In genomic region chr5:112277906-112278470, GRCm38 (mm10) we compare ENCODE assay signal across 8 mouse cellular contexts. TPM values are rescaled to one million over a fixed set of nuclear protein-coding genes. Genes with fewer than 3 reads are reported as not detected.
DNase-seq lines count a peak whose midpoint lies in the region; ATAC-seq and TF ChIP-seq lines count a peak whose summit lies in the region.

No protein-coding gene starts in this region.

- H3K9ac ChIP-seq in embryonic facial prominence, embryonic 12.5 days, result no peak overlapping the region
- no peak overlapping the region for H3K9ac ChIP-seq in hindbrain, embryonic 14.5 days
- no peak overlapping the region for H3K9ac ChIP-seq in midbrain, embryonic 14.5 days (replicated peaks; ENCODE audit: low read length)

- TF ChIP-seq CTCF in layer of hippocampus, adult 2 months (conservative IDR thresholded peaks at IDR 0.05), result no peak

- 92% methylated on average over 11 of the region's 11 CpGs for WGBS in embryonic facial prominence, embryonic 12.5 days
- 89% methylated on average over 11 of the region's 11 CpGs for WGBS in hindbrain, embryonic 14.5 days
- 95% methylated on average over 11 of the region's 11 CpGs for WGBS in midbrain, embryonic 14.5 days

- H3K36me3 ChIP-seq in embryonic facial prominence, embryonic 12.5 days, result no peaks in the 10 kb centered on the region
- H3K36me3 ChIP-seq in hindbrain, embryonic 14.5 days (replicated peaks; ENCODE audit: control insufficient read depth, insufficient read depth), result no peaks in the 10 kb centered on the region
- H3K36me3 ChIP-seq in midbrain, embryonic 14.5 days (ENCODE audit: control insufficient read depth, insufficient read depth, low read length), result no peaks in the 10 kb centered on the region

- H3K4me2 ChIP-seq in embryonic facial prominence, embryonic 12.5 days (replicated peaks), result peak overlapping the region; percentile 84; the same call in 1 of the 2 replicates
- H3K4me2 ChIP-seq in hindbrain, embryonic 14.5 days (replicated peaks), result peak overlapping the region; percentile 94
- H3K4me2 ChIP-seq in midbrain, embryonic 14.5 days (ENCODE audit: low read length), result peak overlapping the region; percentile 89; the same call in 1 of the 2 replicates

- H3K4me3 ChIP-seq in layer of hippocampus, adult 2 months, result peak overlapping the region; percentile 88
- H3K4me3 ChIP-seq in embryonic facial prominence, embryonic 12.5 days, result peak overlapping the region; percentile 77; the same call in 1 of the 2 replicates
- no peak overlapping the region for H3K4me3 ChIP-seq in hindbrain, embryonic 14.5 days (replicated peaks; ENCODE audit: low read length)
- H3K4me3 ChIP-seq in midbrain, embryonic 14.5 days (replicated peaks; ENCODE audit: low read depth, low read length), result no peak overlapping the region

- no peak for ATAC-seq in embryonic facial prominence, embryonic 12.5 days (ENCODE audit: insufficient number of reproducible peaks, insufficient read depth, low FRiP score, low TSS enrichment)
- ATAC-seq in hindbrain, embryonic 14.5 days (ENCODE audit: low FRiP score), result no peak
- no peak for ATAC-seq in midbrain, embryonic 14.5 days (ENCODE audit: low FRiP score, low TSS enrichment)

- DNase-seq in layer of hippocampus, adult 2 months (ENCODE audit: low spot score in 2 of 2), result no peak
- DNase-seq in layer of hippocampus, postnatal 10 days (ENCODE audit: low spot score in 2 of 2), result no peak
- no peak for DNase-seq in hindbrain, embryonic 14.5 days (ENCODE audit: low spot score)
- DNase-seq in midbrain, embryonic 14.5 days, result no peak
- DNase-seq in layer of hippocampus, adult 9-10 months (ENCODE audit: low spot score), result no peak
- no peak for DNase-seq in cerebellum, adult 9-11 months
- no peak for DNase-seq in cerebellum, postnatal 4 days (ENCODE audit: low spot score in 2 of 2)

- H3K27ac ChIP-seq in layer of hippocampus, adult 2 months, result peak overlapping the region; percentile 25; the same call in 1 of the 2 replicates
- H3K27ac ChIP-seq in embryonic facial prominence, embryonic 12.5 days, result no peak overlapping the region
- H3K27ac ChIP-seq in hindbrain, embryonic 14.5 days, result no peak overlapping the region
- no peak overlapping the region for H3K27ac ChIP-seq in midbrain, embryonic 14.5 days (replicated peaks; ENCODE audit: low read depth, low read length)

- no peaks in the 10 kb centered on the region for H3K27me3 ChIP-seq in embryonic facial prominence, embryonic 12.5 days
- H3K27me3 ChIP-seq in hindbrain, embryonic 14.5 days (ENCODE audit: control insufficient read depth, insufficient read depth, low read length), result no peaks in the 10 kb centered on the region
- no peaks in the 10 kb centered on the region for H3K27me3 ChIP-seq in midbrain, embryonic 14.5 days (ENCODE audit: control insufficient read depth, insufficient read depth, low read length)

- H3K9me3 ChIP-seq in embryonic facial prominence, embryonic 12.5 days, result no peaks in the 10 kb centered on the region
- H3K9me3 ChIP-seq in hindbrain, embryonic 14.5 days (ENCODE audit: control insufficient read depth, low read length), result no peaks in the 10 kb centered on the region
- H3K9me3 ChIP-seq in midbrain, embryonic 14.5 days (ENCODE audit: control insufficient read depth, low read length), result no peaks in the 10 kb centered on the region

- peaks cover 20% of the 10 kb centered on the region for H3K4me1 ChIP-seq in embryonic facial prominence, embryonic 12.5 days
- peaks cover 12% of the 10 kb centered on the region; the same call in 1 of the 2 replicates for H3K4me1 ChIP-seq in hindbrain, embryonic 14.5 days (replicated peaks; ENCODE audit: control insufficient read depth, insufficient read depth, low read length)
- 0 out of 2 replicates have a peak, but pooled peaks cover 8% of the 10 kb centered on the region for H3K4me1 ChIP-seq in midbrain, embryonic 14.5 days (ENCODE audit: control insufficient read depth, insufficient read depth, low read length)

RNA-seq across cellular contexts. Expression of gene Tpst2, which starts 1.5 kb away (rescaled TPM):
- total RNA-seq in layer of hippocampus, adult 2 months (2021), result 10 to 100 TPM; 45.3 to 45.4 TPM
- total RNA-seq in layer of hippocampus, postnatal 10 days (2021), result 10 to 100 TPM; 34.0 to 38.9 TPM
- polyA plus RNA-seq in embryonic facial prominence, embryonic 12.5 days (2016; fragmentation: Nextera tagmentation; extraction: Ambion mirVana), result 33.9 and 36.4 TPM in 2 replicates
- polyA plus RNA-seq in hindbrain, embryonic 14.5 days (2014; fragmentation: Nextera tagmentation; extraction: Ambion mirVana), result 29.0 and 30.4 TPM in 2 replicates
- polyA plus RNA-seq in midbrain, embryonic 14.5 days (2014; fragmentation: Nextera tagmentation; extraction: Ambion mirVana), result 24.7 and 26.4 TPM in 2 replicates

RNA-seq across cellular contexts. Expression of gene Crybb1, which starts 22.4 kb away (rescaled TPM):
- total RNA-seq in layer of hippocampus, adult 2 months (2021), result 1 to 10 TPM; 6.4 to 7.8 TPM
- 10 to 100 TPM; 11.3 to 12.4 TPM for total RNA-seq in layer of hippocampus, postnatal 10 days (2021)
- polyA plus RNA-seq in embryonic facial prominence, embryonic 12.5 days (2016; fragmentation: Nextera tagmentation; extraction: Ambion mirVana), result 46.2 and 95.4 TPM in 2 replicates
- 3.6 and 3.9 TPM in 2 replicates for polyA plus RNA-seq in hindbrain, embryonic 14.5 days (2014; fragmentation: Nextera tagmentation; extraction: Ambion mirVana)
- polyA plus RNA-seq in midbrain, embryonic 14.5 days (2014; fragmentation: Nextera tagmentation; extraction: Ambion mirVana), result 1.9 and 3.8 TPM in 2 replicates

RNA-seq across cellular contexts. Expression of gene Cryba4, which starts 25.7 kb away (rescaled TPM):
- 1 to 10 TPM; 1.0 to 1.5 TPM for total RNA-seq in layer of hippocampus, adult 2 months (2021)
- 1 to 10 TPM in 1 of 2 experiments, under 1 TPM in 1; 0.94 to 2.4 TPM for total RNA-seq in layer of hippocampus, postnatal 10 days (2021)
- 11.0 and 20.1 TPM in 2 replicates for polyA plus RNA-seq in embryonic facial prominence, embryonic 12.5 days (2016; fragmentation: Nextera tagmentation; extraction: Ambion mirVana)
- 1.6 and 3.2 TPM in 2 replicates for polyA plus RNA-seq in hindbrain, embryonic 14.5 days (2014; fragmentation: Nextera tagmentation; extraction: Ambion mirVana)
- 0.93 and 1.2 TPM in 2 replicates for polyA plus RNA-seq in midbrain, embryonic 14.5 days (2014; fragmentation: Nextera tagmentation; extraction: Ambion mirVana)

RNA-seq across cellular contexts. Expression of gene Tfip11, which starts 48.2 kb away (rescaled TPM):
- 10 to 100 TPM; 40.6 to 40.8 TPM for total RNA-seq in layer of hippocampus, adult 2 months (2021)
- 10 to 100 TPM; 30.9 to 33.4 TPM for total RNA-seq in layer of hippocampus, postnatal 10 days (2021)
- 37.7 and 41.3 TPM in 2 replicates for polyA plus RNA-seq in embryonic facial prominence, embryonic 12.5 days (2016; fragmentation: Nextera tagmentation; extraction: Ambion mirVana)
- polyA plus RNA-seq in hindbrain, embryonic 14.5 days (2014; fragmentation: Nextera tagmentation; extraction: Ambion mirVana), result 24.9 and 26.4 TPM in 2 replicates
- 29.1 and 29.9 TPM in 2 replicates for polyA plus RNA-seq in midbrain, embryonic 14.5 days (2014; fragmentation: Nextera tagmentation; extraction: Ambion mirVana)

Comparison
In these comparisons a context has a peak if more than half of its experiments do, and no peak if none do; other contexts are left out.
1. H3K4me3 ChIP-seq: peak in layer of hippocampus, adult 2 months (single experiment) and embryonic facial prominence, embryonic 12.5 days (single experiment); none in hindbrain, embryonic 14.5 days (single experiment) and midbrain, embryonic 14.5 days (single experiment).
2. Peak in every context shown above with its lines, with median percentiles within 50 percentile points of each other: H3K4me2 ChIP-seq.